Comparison of ENCODE assay signal across 8 mouse cellular contexts in genomic region chr10:78297576-78298484, GRCm38 (mm10). TPM values are rescaled to one million over a fixed set of nuclear protein-coding genes. Genes with fewer than 3 reads are reported as not detected.
DNase-seq lines count a peak whose midpoint lies in the region; ATAC-seq and TF ChIP-seq lines count a peak whose summit lies in the region.

No protein-coding gene starts in this region.

- DNase-seq in CD4-positive, CD25-positive, alpha-beta regulatory T cell, adult 2 months (ENCODE audit: low read depth, low spot score), result peak; percentile 94
- peak; percentile 89 for DNase-seq in fat pad, adult 2 months (ENCODE audit: extremely low read depth, low read depth, low spot score)
- peak; percentile 87 for DNase-seq in heart, postnatal 0 days (ENCODE audit: low spot score)
- peak; percentile 86 to 93 for DNase-seq in kidney, postnatal 36 days
- peak; percentile 14 for DNase-seq in liver, embryonic 13.5 days
- DNase-seq in thymus, adult 2 months, result peak; percentile 91

- H3K9ac ChIP-seq in heart, postnatal 0 days (replicated peaks; ENCODE audit: low read depth, low read length), result peak overlapping the region; percentile 64
- peak overlapping the region; percentile 22; the same call in 1 of the 2 replicates for H3K9ac ChIP-seq in liver, embryonic 13.5 days
- H3K9ac ChIP-seq in neural tube, embryonic 15.5 days (replicated peaks), result no peak overlapping the region

- WGBS in heart, postnatal 0 days, result 11% methylated on average over 15 of the region's 15 CpGs
- 10% methylated on average over 15 of the region's 15 CpGs for WGBS in liver, embryonic 13.5 days (ENCODE audit: insufficient replicate concordance)
- WGBS in neural tube, embryonic 15.5 days, result 75% methylated on average over 15 of the region's 15 CpGs
- 3% methylated on average over 15 of the region's 15 CpGs for WGBS in thymus, adult 2 months

- no peaks in the 10 kb centered on the region for H3K27me3 ChIP-seq in heart, postnatal 0 days (ENCODE audit: control insufficient read depth, insufficient read depth, low read length)
- H3K27me3 ChIP-seq in liver, embryonic 13.5 days, result no peaks in the 10 kb centered on the region
- H3K27me3 ChIP-seq in neural tube, embryonic 15.5 days (replicated peaks), result no peaks in the 10 kb centered on the region
- H3K27me3 ChIP-seq in thymus, adult 2 months (ENCODE audit: control insufficient read depth, insufficient read depth, low read length), result no peaks in the 10 kb centered on the region

- no peak for TF ChIP-seq CTCF in bone marrow macrophage, adult 2 months (IDR thresholded peaks at IDR 0.05; ENCODE audit: low read depth, low read length)
- no peak for TF ChIP-seq CTCF in heart, postnatal 0 days (IDR thresholded peaks at IDR 0.05; ENCODE audit: low read depth)
- peak; percentile 10; the same call in 1 of the 2 replicates for TF ChIP-seq CTCF in thymus, adult 2 months (IDR thresholded peaks at IDR 0.05; ENCODE audit: borderline replicate concordance, control insufficient read depth, extremely low read depth, insufficient read depth, low read length, poor library complexity)

- peaks cover 55% of the 10 kb centered on the region for H3K4me1 ChIP-seq in bone marrow macrophage, adult 2 months (ENCODE audit: control insufficient read depth, insufficient read depth, low read length)
- peaks cover 52% of the 10 kb centered on the region for H3K4me1 ChIP-seq in heart, postnatal 0 days (ENCODE audit: control insufficient read depth, insufficient read depth)
- peaks cover 27% of the 10 kb centered on the region for H3K4me1 ChIP-seq in liver, embryonic 13.5 days (replicated peaks)
- H3K4me1 ChIP-seq in neural tube, embryonic 15.5 days, result peaks cover 22% of the 10 kb centered on the region
- peaks cover 58% of the 10 kb centered on the region for H3K4me1 ChIP-seq in thymus, adult 2 months (replicated peaks; ENCODE audit: control insufficient read depth, insufficient read depth, low read length)

- no peak for TF ChIP-seq POLR2A in bone marrow macrophage, adult 2 months (IDR thresholded peaks at IDR 0.05; ENCODE audit: borderline replicate concordance, low read depth, low read length)
- TF ChIP-seq POLR2A in thymus, adult 2 months (IDR thresholded peaks at IDR 0.05; ENCODE audit: control insufficient read depth, extremely low read depth, insufficient read depth, low read length, poor library complexity), result peak; percentile 87

- peak overlapping the region; percentile 53 for H3K4me3 ChIP-seq in bone marrow macrophage, adult 2 months (ENCODE audit: insufficient read depth, low read length)
- peak overlapping the region; percentile 47 for H3K4me3 ChIP-seq in heart, postnatal 0 days (ENCODE audit: low read depth, low read length)
- no peak overlapping the region for H3K4me3 ChIP-seq in liver, embryonic 13.5 days (replicated peaks)
- no peak overlapping the region for H3K4me3 ChIP-seq in neural tube, embryonic 15.5 days (replicated peaks)
- H3K4me3 ChIP-seq in thymus, adult 2 months (ENCODE audit: control insufficient read depth, insufficient read depth, low read length), result peak overlapping the region; percentile 52

- peak overlapping the region; percentile 89 for H3K27ac ChIP-seq in bone marrow macrophage, adult 2 months (ENCODE audit: insufficient read depth, low read depth, low read length)
- H3K27ac ChIP-seq in heart, postnatal 0 days (ENCODE audit: low read depth), result peak overlapping the region; percentile 99
- peak overlapping the region; percentile 63 for H3K27ac ChIP-seq in liver, embryonic 13.5 days
- peak overlapping the region; percentile 34 for H3K27ac ChIP-seq in neural tube, embryonic 15.5 days (replicated peaks)
- peak overlapping the region; percentile 97 for H3K27ac ChIP-seq in thymus, adult 2 months (ENCODE audit: control insufficient read depth, insufficient read depth, low read length)

- peak; percentile 88 for TF ChIP-seq EP300 in heart, postnatal 0 days (IDR thresholded peaks at IDR 0.05; ENCODE audit: low read depth)

- H3K9me3 ChIP-seq in heart, postnatal 0 days (replicated peaks; ENCODE audit: control insufficient read depth, low read length), result no peaks in the 10 kb centered on the region
- no peaks in the 10 kb centered on the region for H3K9me3 ChIP-seq in liver, embryonic 13.5 days (replicated peaks)
- no peaks in the 10 kb centered on the region for H3K9me3 ChIP-seq in neural tube, embryonic 15.5 days (replicated peaks)

- ATAC-seq in heart, postnatal 0 days (ENCODE audit: insufficient read depth, low read depth), result peak; percentile 94
- ATAC-seq in liver, embryonic 13.5 days (ENCODE audit: low read depth), result peak; percentile 79
- ATAC-seq in neural tube, embryonic 15.5 days (ENCODE audit: low FRiP score), result peak; percentile 79

- H3K4me2 ChIP-seq in heart, postnatal 0 days (ENCODE audit: low read depth, low read length), result peak overlapping the region; percentile 64
- peak overlapping the region; percentile 35 for H3K4me2 ChIP-seq in liver, embryonic 13.5 days
- no peak overlapping the region for H3K4me2 ChIP-seq in neural tube, embryonic 15.5 days

- H3K36me3 ChIP-seq in heart, postnatal 0 days (replicated peaks; ENCODE audit: control insufficient read depth, insufficient read depth, low read length), result peaks cover 3% of the 10 kb centered on the region; the same call in 1 of the 2 replicates
- H3K36me3 ChIP-seq in liver, embryonic 13.5 days, result no peaks in the 10 kb centered on the region
- no peaks in the 10 kb centered on the region for H3K36me3 ChIP-seq in neural tube, embryonic 15.5 days
- H3K36me3 ChIP-seq in thymus, adult 2 months (ENCODE audit: control insufficient read depth, insufficient read depth, low read length), result no peaks in the 10 kb centered on the region

RNA-seq across cellular contexts. Expression of gene Trappc10, which starts 53.4 kb away (rescaled TPM):
- polyA plus RNA-seq in bone marrow macrophage, adult 2 months (2012; ENCODE audit: insufficient read depth, insufficient read length, missing spikeins), result 25.2 and 29.6 TPM in 2 replicates
- total RNA-seq in heart, postnatal 0 days (2014; rRNA removed; ENCODE audit: low replicate concordance), result 51.0 and 53.3 TPM in 2 replicates
- 13.2 and 13.6 TPM in 2 replicates for polyA plus RNA-seq in heart, postnatal 0 days (2015; fragmentation: Nextera tagmentation; extraction: Ambion mirVana)
- 15.6 and 15.8 TPM in 2 replicates for polyA plus RNA-seq in liver, embryonic 13.5 days (2015; fragmentation: Nextera tagmentation; extraction: Ambion mirVana)
- 23.1 and 28.4 TPM in 2 replicates for polyA plus RNA-seq in neural tube, embryonic 15.5 days (2015; fragmentation: Nextera tagmentation; extraction: Ambion mirVana)
- polyA plus RNA-seq in thymus, adult 2 months (2012; rRNA removed), result 96.0 and 105 TPM in 2 replicates

RNA-seq across cellular contexts. Expression of gene Agpat3, which starts 54.5 kb away (rescaled TPM):
- 36.8 and 39.8 TPM in 2 replicates for polyA plus RNA-seq in bone marrow macrophage, adult 2 months (2012; ENCODE audit: insufficient read depth, insufficient read length, missing spikeins)
- total RNA-seq in heart, postnatal 0 days (2014; rRNA removed; ENCODE audit: low replicate concordance), result 151 and 164 TPM in 2 replicates
- polyA plus RNA-seq in heart, postnatal 0 days (2015; fragmentation: Nextera tagmentation; extraction: Ambion mirVana), result 173 and 182 TPM in 2 replicates
- polyA plus RNA-seq in liver, embryonic 13.5 days (2015; fragmentation: Nextera tagmentation; extraction: Ambion mirVana), result 18.1 and 19.5 TPM in 2 replicates
- polyA plus RNA-seq in neural tube, embryonic 15.5 days (2015; fragmentation: Nextera tagmentation; extraction: Ambion mirVana), result 77.4 and 77.6 TPM in 2 replicates
- polyA plus RNA-seq in thymus, adult 2 months (2012; rRNA removed), result 386 and 423 TPM in 2 replicates

Comparison
In these comparisons a context has a peak if more than half of its experiments do, and no peak if none do; other contexts are left out.
1. DNase-seq: peak in every context shown above with its lines; median percentile 94 in CD4-positive, CD25-positive, alpha-beta regulatory T cell, adult 2 months; 91 in thymus, adult 2 months; 90 in kidney, postnatal 36 days; 89 in fat pad, adult 2 months; 87 in heart, postnatal 0 days; 14 in liver, embryonic 13.5 days.
2. H3K27ac ChIP-seq: peak in every context shown above with its lines; median percentile 99 in heart, postnatal 0 days; 97 in thymus, adult 2 months; 89 in bone marrow macrophage, adult 2 months; 63 in liver, embryonic 13.5 days; 34 in neural tube, embryonic 15.5 days.
3. H3K4me3 ChIP-seq: peak in bone marrow macrophage, adult 2 months (single experiment), heart, postnatal 0 days (single experiment) and thymus, adult 2 months (single experiment); none in liver, embryonic 13.5 days (single experiment) and neural tube, embryonic 15.5 days (single experiment).
4. Peak in every context shown above with its lines, with median percentiles within 50 percentile points of each other: ATAC-seq.